Mouse (Mus musculus) intestine, embryonic 15.5 days (tissue): ENCODE measurements around the gene Paqr9. TPM values are rescaled to one million over a fixed set of nuclear protein-coding genes. Genes with fewer than 3 reads are reported as not detected.
A peak's percentile ranks its signal among the peaks of the same experiment; 100 is the strongest.

ENCODE experiments used
- ATAC-seq: fragments of 200-750 bp; cut with Nextera tagmentation; 2 replicates; pipeline ENCODE4 v1.8.0; 2017; ENCODE audit warnings: moderate TSS enrichment, moderate library complexity
- H3K27ac ChIP-seq: fragments of 300-500 bp; sonication (generic); 2 replicates; pipeline ENCODE4 v1.5.1; 2015; ENCODE audit warnings: mild to moderate bottlenecking, inconsistent platforms
- H3K27me3 ChIP-seq: fragments of 300-500 bp; sonication (generic); replicated peaks from 2 replicates; pipeline ENCODE4 v1.6.1; 2015; ENCODE audit warnings: inconsistent platforms
- H3K36me3 ChIP-seq: fragments of 300-500 bp; sonication (generic); 2 replicates; pipeline ENCODE4 v1.6.1; 2015; ENCODE audit warnings: inconsistent platforms
- H3K4me1 ChIP-seq: fragments of 300-500 bp; sonication (generic); replicated peaks from 2 replicates; pipeline ENCODE4 v1.6.1; 2015; ENCODE audit warnings: inconsistent platforms
- H3K4me2 ChIP-seq: fragments of 300-500 bp; sonication (generic); replicated peaks from 2 replicates; pipeline ENCODE4 v1.6.1; 2015; ENCODE audit warnings: mild to moderate bottlenecking, inconsistent platforms
- H3K4me3 ChIP-seq: fragments of 300-500 bp; sonication (generic); replicated peaks from 2 replicates; pipeline ENCODE4 v1.5.1; 2015; ENCODE audit warnings: inconsistent platforms
- H3K9ac ChIP-seq: fragments of 300-500 bp; sonication (generic); 2 replicates; pipeline ENCODE4 v1.6.1; 2015; ENCODE audit warnings: inconsistent platforms
- H3K9me3 ChIP-seq: fragments of 300-500 bp; sonication (generic); 2 replicates; pipeline ENCODE4 v1.6.1; 2016; ENCODE audit warnings: inconsistent platforms
- WGBS: fragments of 180-500 bp; shearing (Covaris S2); methylation state at CpG from one replicate; pipeline ENCODE4 v1.1.7; 2015; 5-methylcytosine and 5-hydroxymethylcytosine counted together
- polyA plus RNA-seq: library from polyadenylated mRNA; unstranded; fragments of >200 nt; fragmentation: Nextera tagmentation; extraction: Ambion mirVana; gene quantifications from 2 replicates; pipeline ENCODE4 v1.2.1, GENCODE M21; 2015

Gene Paqr9
- polyA plus RNA-seq, 1 experiment from 2014 or later: 0.82 TPM

- Histone ChIP-seq H3K9ac (no peak overlapping the region), H3K9me3 (no peaks in the 10 kb centered on the region), H3K36me3 (no peaks in the 10 kb centered on the region), H3K27ac (no peak overlapping the region), H3K4me1 (no peaks in the 10 kb centered on the region), H3K4me2 (no peak overlapping the region), H3K4me3 (no peak overlapping the region), H3K27me3 (no peaks in the 10 kb centered on the region)
- ATAC-seq: no peak
- WGBS: 88% methylated on average over 5 of the region's 5 CpGs
These were observed 9.8 kb downstream of the Paqr9 start for GRCm38 (mm10) chr9:95569249-95569648.

- H3K27me3 ChIP-seq: no peaks in the 10 kb centered on the region
- no peak overlapping the region for H3K27ac ChIP-seq
- ATAC-seq: peak; percentile 88
These were observed 10.5 kb downstream of the Paqr9 start for GRCm38 (mm10) chr9:95569966-95570365.

DNA sequence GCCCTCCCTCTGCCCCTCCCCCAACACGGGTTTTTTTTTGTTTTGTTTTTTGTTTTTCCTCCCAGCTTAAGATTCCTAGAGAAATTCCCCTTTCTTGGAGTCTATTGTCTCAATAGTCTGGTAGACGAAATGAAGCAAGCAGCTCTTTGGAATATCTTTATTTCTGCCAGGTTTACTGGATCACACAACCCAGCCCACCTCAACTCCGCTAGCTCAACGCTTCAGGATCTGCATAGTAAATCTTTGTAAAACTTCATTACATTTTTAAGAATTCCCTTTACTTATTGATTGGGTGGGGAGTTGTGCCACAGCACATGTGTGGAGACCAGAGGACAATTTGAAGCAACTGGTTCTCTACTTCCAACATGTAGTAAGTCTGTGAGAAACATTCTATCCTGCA is 11.1 kb downstream of the Paqr9 start:
- no peak overlapping the region for H3K9ac ChIP-seq
- no peak for ATAC-seq
- H3K9me3 ChIP-seq: no peaks in the 10 kb centered on the region
- H3K4me3 ChIP-seq: no peak overlapping the region
- no peaks in the 10 kb centered on the region for H3K27me3 ChIP-seq
- WGBS: 83% methylated on average over 4 of the region's 4 CpGs
- no peaks in the 10 kb centered on the region for H3K36me3 ChIP-seq
- no peak overlapping the region for H3K4me2 ChIP-seq
- no peaks in the 10 kb centered on the region for H3K4me1 ChIP-seq
- H3K27ac ChIP-seq: no peak overlapping the region

More at GRCm38 (mm10) chr9:95569966-95570365, 10.5 kb downstream of the Paqr9 start:
- Histone ChIP-seq H3K4me2 (no peak overlapping the region), H3K9ac (no peak overlapping the region), H3K9me3 (no peaks in the 10 kb centered on the region), H3K4me1 (no peaks in the 10 kb centered on the region), H3K36me3 (no peaks in the 10 kb centered on the region), H3K4me3 (no peak overlapping the region)
- WGBS: 73% methylated on average over 5 of the region's 5 CpGs

GRCm38 (mm10) chr9:95571494-95571893 is 12.0 kb downstream of the Paqr9 start:
- Histone ChIP-seq H3K4me1 (no peaks in the 10 kb centered on the region), H3K9me3 (no peaks in the 10 kb centered on the region), H3K27me3 (no peaks in the 10 kb centered on the region), H3K27ac (no peak overlapping the region), H3K9ac (no peak overlapping the region), H3K4me3 (no peak overlapping the region), H3K4me2 (no peak overlapping the region), H3K36me3 (no peaks in the 10 kb centered on the region)
- WGBS: 77% methylated on average over 4 of the region's 4 CpGs
- ATAC-seq: no peak

DNA sequence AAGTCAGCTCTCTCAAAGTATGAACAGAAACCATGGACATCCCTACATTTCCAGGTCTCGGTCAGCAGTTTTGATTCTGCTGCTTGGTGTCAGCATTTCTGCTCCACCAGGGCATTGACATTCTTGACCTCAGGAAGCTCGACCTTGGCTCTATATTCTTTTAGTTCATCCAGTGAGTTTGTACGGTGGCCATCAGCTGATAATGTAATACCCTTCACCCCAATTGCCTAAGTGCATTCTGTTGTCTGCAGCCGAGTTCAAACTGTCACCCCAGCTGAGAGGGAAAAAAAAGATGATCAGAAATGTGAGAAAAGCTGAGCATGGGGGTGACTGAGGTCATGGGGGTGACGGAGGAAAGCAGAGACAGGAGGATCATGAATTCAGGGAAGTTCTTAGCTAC is 13.1 kb downstream of the Paqr9 start:
- ATAC-seq: no peak
- H3K27ac ChIP-seq: no peak overlapping the region

GRCm38 (mm10) chr9:95574116-95574515 is 14.7 kb downstream of the Paqr9 start:
- no peak for ATAC-seq
- Histone ChIP-seq H3K27ac (no peak overlapping the region), H3K36me3 (no peaks in the 10 kb centered on the region), H3K4me2 (no peak overlapping the region), H3K4me3 (no peak overlapping the region), H3K9me3 (no peaks in the 10 kb centered on the region), H3K27me3 (no peaks in the 10 kb centered on the region), H3K9ac (no peak overlapping the region), H3K4me1 (no peaks in the 10 kb centered on the region)
- WGBS: 82% methylated on average over 4 of the region's 4 CpGs

More for the DNA sequence above, 13.1 kb downstream of the Paqr9 start:
- H3K9ac ChIP-seq: no peak overlapping the region
- H3K36me3 ChIP-seq: no peaks in the 10 kb centered on the region
- no peaks in the 10 kb centered on the region for H3K9me3 ChIP-seq
- H3K27me3 ChIP-seq: no peaks in the 10 kb centered on the region
- no peak overlapping the region for H3K4me2 ChIP-seq
- H3K4me3 ChIP-seq: no peak overlapping the region
- 67% methylated on average over 5 of the region's 5 CpGs for WGBS
- no peaks in the 10 kb centered on the region for H3K4me1 ChIP-seq

GRCm38 (mm10) chr9:95577502-95577901 is 18.0 kb downstream of the Paqr9 start:
- H3K27me3 ChIP-seq: 0 out of 2 replicates have a peak, but pooled peaks cover 9% of the 10 kb centered on the region
- no peaks in the 10 kb centered on the region for H3K4me1 ChIP-seq
- H3K9me3 ChIP-seq: no peaks in the 10 kb centered on the region
- 84% methylated on average over 6 of the region's 6 CpGs for WGBS
- ATAC-seq: no peak
- no peak overlapping the region for H3K27ac ChIP-seq
- no peak overlapping the region for H3K4me3 ChIP-seq
- no peaks in the 10 kb centered on the region for H3K36me3 ChIP-seq
- no peak overlapping the region for H3K9ac ChIP-seq
- no peak overlapping the region for H3K4me2 ChIP-seq

DNA sequence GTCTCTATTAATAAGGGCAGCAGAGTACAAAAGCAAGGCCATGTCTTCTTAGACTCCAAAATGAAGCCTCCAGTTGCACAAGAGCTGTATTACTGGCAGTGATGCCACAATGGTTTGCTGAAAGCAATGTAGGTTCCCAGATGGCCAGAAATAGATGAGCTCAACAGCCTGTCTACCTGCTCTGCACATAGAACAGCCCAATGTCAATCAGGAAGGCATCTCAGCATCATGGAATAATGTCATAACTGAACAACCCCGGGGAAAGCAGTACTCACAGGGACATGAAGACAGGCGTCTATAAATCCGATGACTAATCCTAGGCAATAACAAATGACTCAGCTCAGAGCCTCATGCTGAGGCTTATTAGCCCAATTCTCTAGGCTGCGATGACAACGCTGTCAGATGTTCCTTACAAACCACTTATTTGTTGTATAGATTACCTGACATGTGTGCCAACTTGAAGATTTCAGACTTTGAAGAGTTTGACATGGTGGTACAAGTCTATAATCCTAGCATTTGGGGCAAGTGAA is 19.0 kb downstream of the Paqr9 start:
- no peak overlapping the region for H3K4me2 ChIP-seq
- H3K36me3 ChIP-seq: no peaks in the 10 kb centered on the region
- WGBS: 81% methylated on average over 5 of the region's 5 CpGs
- H3K27ac ChIP-seq: no peak overlapping the region
- H3K9ac ChIP-seq: no peak overlapping the region
- no peaks in the 10 kb centered on the region for H3K4me1 ChIP-seq
- H3K27me3 ChIP-seq: 0 out of 2 replicates have a peak, but pooled peaks cover 9% of the 10 kb centered on the region
- H3K9me3 ChIP-seq: no peaks in the 10 kb centered on the region
- ATAC-seq: no peak
- no peak overlapping the region for H3K4me3 ChIP-seq

GRCm38 (mm10) chr9:95581021-95581757 is 21.7 kb downstream of the Paqr9 start:
- Histone ChIP-seq H3K4me2 (no peak overlapping the region), H3K9me3 (no peaks in the 10 kb centered on the region), H3K27ac (no peak overlapping the region), H3K9ac (no peak overlapping the region), H3K36me3 (no peaks in the 10 kb centered on the region), H3K27me3 (0 out of 2 replicates have a peak, but pooled peaks cover 9% of the 10 kb centered on the region), H3K4me3 (no peak overlapping the region), H3K4me1 (no peaks in the 10 kb centered on the region)
- WGBS: 48% methylated on average over 16 of the region's 16 CpGs
- ATAC-seq: peak; percentile 67

DNA sequence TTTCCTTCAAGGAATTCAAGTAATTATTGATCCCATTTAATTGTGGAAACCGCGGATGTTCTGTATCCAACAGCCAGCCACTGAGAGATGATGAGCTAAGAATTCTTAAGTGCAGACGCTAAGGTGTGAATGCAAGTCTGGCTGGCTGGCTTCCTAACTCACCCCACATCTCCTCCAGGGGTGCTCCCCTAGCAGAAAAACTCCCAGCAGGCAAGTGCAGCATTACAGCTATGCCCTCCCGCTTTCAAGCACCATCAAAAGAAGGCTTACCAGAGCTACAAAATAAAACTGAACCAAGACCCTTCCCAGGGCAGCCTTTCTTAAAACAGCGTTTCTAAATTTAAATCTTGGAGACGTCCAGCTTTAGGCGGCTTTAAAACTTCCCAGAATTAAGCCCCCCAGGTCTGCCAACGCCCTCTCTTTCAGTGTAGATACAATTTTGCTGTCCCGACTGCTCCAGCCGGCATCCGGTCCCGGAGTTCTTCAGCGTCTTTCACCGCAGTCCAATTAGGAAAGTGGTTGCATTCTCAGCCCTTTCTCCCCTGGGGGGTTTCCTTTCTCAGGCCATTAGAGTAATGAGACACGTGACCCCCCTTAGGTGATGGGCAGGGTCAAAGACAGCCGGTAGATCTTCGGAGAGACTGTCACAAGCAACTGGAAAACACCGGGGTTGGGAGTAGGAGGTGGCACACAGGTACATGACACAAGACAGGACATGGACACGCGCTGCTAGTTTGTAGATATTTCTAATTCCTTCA is 22.5 kb downstream of the Paqr9 start:
- Histone ChIP-seq H3K9ac (no peak overlapping the region), H3K4me2 (peak overlapping the region; percentile 43), H3K4me3 (peak overlapping the region; percentile 14), H3K27ac (no peak overlapping the region), H3K27me3 (0 out of 2 replicates have a peak, but pooled peaks cover 9% of the 10 kb centered on the region), H3K9me3 (no peaks in the 10 kb centered on the region), H3K4me1 (no peaks in the 10 kb centered on the region), H3K36me3 (no peaks in the 10 kb centered on the region)
- ATAC-seq: no peak
- WGBS: 14% methylated on average over 20 of the region's 20 CpGs

DNA sequence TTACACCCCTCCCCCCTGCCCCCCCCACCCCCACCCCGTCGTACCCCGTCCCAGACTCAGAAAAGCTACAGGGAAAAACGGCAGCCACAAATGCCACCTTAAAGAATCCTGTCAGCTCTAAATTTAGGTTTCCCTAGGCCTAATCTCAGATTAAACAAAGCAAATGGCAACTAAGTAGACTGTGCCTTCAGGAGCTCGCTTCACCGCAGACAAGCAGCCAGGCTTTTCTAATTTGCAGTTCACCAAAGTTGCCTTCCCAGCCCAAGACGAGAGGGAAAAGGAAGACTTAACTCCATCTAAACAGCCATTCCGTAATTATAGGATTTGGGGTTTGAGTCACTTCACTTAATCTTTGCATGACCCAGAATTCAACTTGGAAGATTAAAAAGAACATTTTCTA is 23.1 kb downstream of the Paqr9 start:
- Histone ChIP-seq H3K4me2 (no peak overlapping the region), H3K36me3 (no peaks in the 10 kb centered on the region)
- ATAC-seq: no peak

GRCm38 (mm10) chr9:95586046-95586445 is 26.6 kb downstream of the Paqr9 start:
- WGBS: 87% methylated on average over 5 of the region's 5 CpGs
- no peak overlapping the region for H3K4me2 ChIP-seq
- H3K36me3 ChIP-seq: no peaks in the 10 kb centered on the region
- H3K9me3 ChIP-seq: no peaks in the 10 kb centered on the region
- ATAC-seq: no peak
- no peak overlapping the region for H3K4me3 ChIP-seq
- no peak overlapping the region for H3K27ac ChIP-seq
- H3K9ac ChIP-seq: no peak overlapping the region
- H3K4me1 ChIP-seq: no peaks in the 10 kb centered on the region
- H3K27me3 ChIP-seq: 0 out of 2 replicates have a peak, but pooled peaks cover 9% of the 10 kb centered on the region

More for the DNA sequence above, 23.1 kb downstream of the Paqr9 start:
- Histone ChIP-seq H3K9me3 (no peaks in the 10 kb centered on the region), H3K4me1 (no peaks in the 10 kb centered on the region), H3K4me3 (no peak overlapping the region), H3K27ac (no peak overlapping the region), H3K27me3 (0 out of 2 replicates have a peak, but pooled peaks cover 9% of the 10 kb centered on the region), H3K9ac (no peak overlapping the region)
- WGBS: 20% methylated on average over 8 of the region's 8 CpGs
